Mouse (Mus musculus) thymus, postnatal 0 days (tissue): Measurements from ENCODE around the gene Krtap11-1. TPM values are rescaled to one million over a fixed set of nuclear protein-coding genes. Genes with fewer than 3 reads are reported as not detected.

Experiments used
- polyA plus RNA-seq: library from polyadenylated mRNA; unstranded; fragments of >200 nt; fragmentation: Nextera tagmentation; extraction: Ambion mirVana; gene quantifications from 2 replicates; pipeline ENCODE4 v1.2.1, GENCODE M21; 2015

The Krtap11-1 gene
- polyA plus RNA-seq, 1 experiment from 2014 or later = not detected

Other genes starting within 250 kb of the Krtap11-1 start
- not detected in 2 replicates for gene Krtap21-1, start 167.3 kb downstream of the Krtap11-1 start, polyA plus RNA-seq
- gene Krtap6-2, start 151.1 kb downstream of the Krtap11-1 start, polyA plus RNA-seq = not detected in 2 replicates
- not detected in 2 replicates for gene Krtap8-1, start 83.2 kb downstream of the Krtap11-1 start, polyA plus RNA-seq
- not detected in 2 replicates for gene Krtap7-1, start 62.9 kb downstream of the Krtap11-1 start, polyA plus RNA-seq